Mouse (Mus musculus) CD4-positive helper T cell, adult 2 months (primary cell): Measurements from ENCODE around the gene Pigc.

ENCODE experiments used
- DNase-seq: peaks from one replicate; pipeline ENCODE4 v3.0.0-alpha.2; 2012; ENCODE audit warnings: low read depth, missing footprints, low spot score

Pigc gene

GRCm38 (mm10) chr1:161976255-161977182, 7.5 kb downstream of the Pigc start:
- DNase-seq, result peak; percentile 86

DNA sequence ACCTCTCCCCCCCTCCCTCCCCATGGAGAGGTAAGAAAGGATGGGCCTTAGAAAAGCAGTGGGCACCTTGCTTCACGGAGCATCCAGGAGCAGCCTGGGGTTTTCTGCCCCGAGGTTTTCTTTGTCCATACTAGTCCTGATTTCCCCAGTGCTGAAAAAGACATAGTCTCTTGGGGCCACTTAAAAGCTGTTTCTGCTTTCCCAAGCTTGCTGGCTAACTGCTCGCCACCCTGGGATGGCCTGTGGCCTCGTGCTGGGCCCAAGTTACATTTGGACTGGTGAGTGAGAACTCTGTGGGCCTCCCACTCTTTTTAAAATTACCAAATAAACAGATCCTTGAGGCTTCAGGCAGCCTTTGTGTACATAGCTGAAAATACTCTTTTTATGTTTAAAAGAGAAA, 8.3 kb downstream of the Pigc start:
- no peak for DNase-seq

DNA sequence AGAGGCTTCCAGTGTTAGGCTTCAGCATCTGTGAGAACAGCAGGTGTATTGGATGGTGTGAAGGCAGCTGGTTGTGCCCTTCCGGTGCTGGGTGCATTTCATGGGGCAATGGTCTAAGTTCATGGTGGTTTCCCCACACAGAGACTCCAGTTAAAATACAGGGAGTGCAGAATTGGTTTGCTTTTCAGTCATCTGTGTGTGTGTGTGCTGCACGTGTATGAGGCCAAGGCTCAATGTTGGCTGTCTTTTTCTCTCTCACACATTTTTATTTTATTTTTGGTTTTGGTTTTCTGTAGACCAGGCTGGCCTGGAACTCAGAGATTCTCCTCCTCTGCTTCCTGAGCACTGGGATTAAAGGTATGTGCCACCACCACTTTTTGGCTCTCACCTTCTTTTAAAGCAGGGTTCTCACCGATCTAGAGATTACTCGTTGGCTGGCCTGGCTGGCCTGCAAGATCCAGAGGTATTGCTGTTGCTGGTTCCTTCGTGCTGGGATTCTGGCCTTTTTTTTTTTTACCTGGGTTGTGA, 9.3 kb downstream of the Pigc start:
- DNase-seq, result no peak

DNA sequence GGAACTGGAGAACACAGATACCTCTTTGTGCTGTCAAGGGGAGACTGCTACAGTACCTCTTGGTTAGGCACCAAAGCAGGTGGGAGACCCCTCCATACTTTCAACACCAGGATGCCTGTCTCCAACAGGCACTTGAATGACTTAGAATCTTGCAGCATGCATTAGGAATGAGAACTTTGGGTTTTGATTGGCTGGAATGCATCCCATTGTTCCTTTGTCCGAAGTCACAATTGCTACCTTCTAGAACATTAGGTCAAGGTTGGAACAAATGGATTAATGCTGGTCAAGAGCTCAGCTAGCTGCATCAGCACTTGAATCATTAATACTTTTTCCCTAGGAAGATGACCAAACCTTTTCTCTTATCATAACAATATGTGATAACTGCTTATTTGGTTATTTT, 10.6 kb downstream of the Pigc start, which contains the start of gene 4930558K02Rik:
4930558K02Rik (minus strand) TSS at position 101 of the 400 bp plus-strand sequence.
- DNase-seq, result no peak

DNA sequence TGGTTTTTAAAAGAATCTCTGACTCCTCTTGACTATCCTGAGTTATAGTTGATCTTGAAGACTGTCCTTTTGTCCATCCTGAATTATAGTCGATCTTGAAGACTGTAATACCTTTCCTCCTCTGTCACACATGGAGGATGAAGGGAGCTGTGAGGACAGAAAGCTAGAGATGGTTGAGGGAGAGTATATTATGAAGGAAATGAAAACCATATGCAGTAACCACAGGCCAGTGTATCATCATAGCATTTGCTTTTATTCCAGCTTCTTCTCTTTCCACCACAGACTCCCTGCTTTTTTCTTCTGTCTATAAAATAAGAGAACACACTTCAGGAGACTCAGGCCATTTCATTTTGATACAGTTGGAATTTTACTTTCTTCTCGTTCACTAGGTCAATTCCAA, 11.1 kb downstream of the Pigc start:
- DNase-seq, result no peak

- no peak for DNase-seq
These were observed 11.8 kb downstream of the Pigc start for GRCm38 (mm10) chr1:161980626-161981298.

- no peak for DNase-seq
These were observed 14.5 kb downstream of the Pigc start for GRCm38 (mm10) chr1:161983451-161983850.

DNA sequence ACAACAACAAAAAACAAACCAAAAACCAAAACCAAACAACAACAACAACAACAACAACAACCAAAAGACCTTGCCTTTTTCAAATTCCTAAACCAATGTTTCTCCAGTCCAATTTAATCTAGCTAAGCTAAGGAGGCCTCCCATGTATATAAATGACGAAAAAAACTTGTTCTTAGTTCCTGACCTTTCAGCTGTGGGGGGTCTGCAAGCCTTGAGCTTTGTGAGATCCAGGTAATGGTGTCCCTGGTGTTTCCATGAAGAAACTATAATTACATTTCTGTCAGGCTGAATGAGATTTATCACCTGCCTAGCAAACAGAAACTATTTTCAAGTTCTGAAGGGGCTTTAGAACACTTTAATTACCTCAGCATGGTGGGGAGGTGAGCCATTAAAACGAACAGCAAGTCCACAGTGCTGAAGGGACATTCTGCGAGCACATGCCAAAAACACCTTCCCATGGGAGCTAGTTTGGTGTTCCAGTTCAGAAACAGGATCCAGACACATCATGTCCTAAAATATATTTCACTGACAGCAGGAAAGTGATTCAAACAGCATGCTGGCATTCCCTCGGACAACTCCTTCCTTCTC, 15.1 kb downstream of the Pigc start:
- no peak for DNase-seq

DNA sequence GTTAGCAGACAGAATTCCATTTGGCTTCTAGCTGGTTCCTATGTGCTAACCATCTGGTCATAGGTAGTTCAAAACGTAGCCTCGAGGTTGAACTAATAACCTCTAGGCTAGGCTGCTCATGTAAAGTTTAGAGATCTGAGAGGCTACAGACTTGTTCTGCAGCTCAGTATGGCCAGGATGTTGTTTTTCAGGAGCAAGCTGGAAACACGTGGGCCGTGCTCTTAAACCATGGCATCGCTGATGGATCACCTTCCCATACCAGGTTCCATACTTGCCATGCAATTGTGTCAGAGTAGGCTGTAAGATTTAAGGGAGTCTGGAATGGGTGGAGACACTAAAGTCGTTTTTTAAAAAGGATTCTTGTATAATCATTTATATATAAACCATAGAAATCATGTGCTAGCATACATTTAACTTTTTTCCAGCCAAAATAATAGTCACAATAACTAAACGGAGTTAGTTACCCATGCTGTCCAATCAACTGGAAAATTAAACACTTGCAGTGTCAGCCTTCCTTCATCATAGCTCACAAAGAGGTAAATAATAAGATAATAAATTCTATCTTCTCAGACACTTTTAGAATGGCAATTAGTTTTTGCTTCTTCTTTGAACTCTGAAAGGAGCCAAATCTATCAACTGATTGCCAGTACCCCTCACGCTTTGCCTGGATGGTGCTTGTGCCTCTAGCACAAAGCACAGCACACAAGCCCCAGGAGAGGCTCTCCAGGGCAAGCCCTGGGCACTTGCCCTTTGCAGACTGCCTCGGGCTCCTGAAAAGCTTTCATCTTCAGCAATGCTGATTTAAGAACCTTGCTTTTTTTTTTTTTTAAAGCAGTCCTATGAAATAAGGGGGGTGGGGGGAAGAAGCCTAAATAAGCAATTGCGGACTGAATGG, 21.9 kb downstream of the Pigc start:
- DNase-seq, result no peak

DNA sequence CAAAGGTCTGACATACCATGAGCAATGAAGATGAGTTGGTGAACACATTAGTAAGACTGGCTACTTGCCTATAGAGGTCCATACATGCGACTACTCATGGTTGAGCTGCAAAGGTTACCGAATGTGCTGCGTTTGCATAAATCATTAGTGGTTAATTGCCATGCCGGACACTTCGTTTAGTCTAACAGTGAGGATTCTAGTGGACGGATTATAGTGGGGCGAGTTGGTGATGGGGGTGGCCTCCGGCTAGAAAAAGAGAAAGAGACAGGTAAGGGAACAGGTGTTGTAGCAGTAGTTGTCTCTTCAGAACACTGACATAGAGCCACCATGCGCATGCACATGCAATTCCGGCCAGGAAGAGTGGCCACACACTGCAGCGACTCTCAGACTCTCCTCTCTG, 22.9 kb downstream of the Pigc start:
- no peak for DNase-seq

GRCm38 (mm10) chr1:161992389-161992788, 23.4 kb downstream of the Pigc start:
- DNase-seq, result no peak

DNA sequence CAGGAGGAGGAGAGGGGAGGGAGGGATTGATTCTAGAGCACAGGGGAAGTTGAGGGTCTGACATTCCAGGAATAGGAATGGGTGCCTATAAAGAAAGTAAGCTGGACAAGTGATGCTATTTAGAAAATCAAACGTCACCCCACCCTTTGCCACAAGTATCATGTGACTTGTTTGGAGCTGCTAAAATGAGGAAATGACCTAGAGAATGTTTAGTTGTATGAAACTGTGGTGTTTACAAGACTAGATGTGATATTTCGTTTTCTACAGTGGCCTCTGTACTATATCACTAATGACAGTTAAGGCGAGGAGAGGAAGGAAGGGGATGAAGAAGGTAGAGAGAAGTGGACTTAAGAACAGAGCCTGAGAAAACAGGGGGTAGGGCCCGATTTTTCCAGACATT, 29.8 kb downstream of the Pigc start:
- no peak for DNase-seq

GRCm38 (mm10) chr1:161999338-161999737, 30.4 kb downstream of the Pigc start:
- DNase-seq, result peak; percentile 14

DNA sequence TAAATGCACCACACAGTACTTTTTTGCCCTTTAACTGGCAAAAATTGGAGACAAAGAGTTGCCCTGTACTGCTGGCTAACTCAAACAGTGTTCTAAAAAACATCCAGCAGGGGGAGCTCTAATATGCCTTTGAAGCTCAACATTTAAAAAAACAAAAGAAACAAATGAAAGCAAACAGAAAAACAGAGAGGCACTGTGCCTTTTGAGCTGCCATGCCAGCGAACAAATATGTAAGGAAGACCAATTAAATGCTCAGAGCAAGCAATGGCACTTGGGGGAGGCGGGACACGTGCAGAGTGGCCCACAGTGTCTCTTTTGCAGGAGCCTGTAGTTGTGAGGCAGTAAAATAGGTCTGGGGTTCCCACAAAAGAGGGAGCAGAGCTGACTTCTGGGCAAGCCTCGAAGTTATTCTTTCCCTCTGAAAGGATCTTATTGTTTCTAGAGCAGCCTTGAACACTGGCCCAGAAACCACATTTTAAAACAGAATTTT, 30.9 kb downstream of the Pigc start:
- peak; percentile 66 for DNase-seq

DNA sequence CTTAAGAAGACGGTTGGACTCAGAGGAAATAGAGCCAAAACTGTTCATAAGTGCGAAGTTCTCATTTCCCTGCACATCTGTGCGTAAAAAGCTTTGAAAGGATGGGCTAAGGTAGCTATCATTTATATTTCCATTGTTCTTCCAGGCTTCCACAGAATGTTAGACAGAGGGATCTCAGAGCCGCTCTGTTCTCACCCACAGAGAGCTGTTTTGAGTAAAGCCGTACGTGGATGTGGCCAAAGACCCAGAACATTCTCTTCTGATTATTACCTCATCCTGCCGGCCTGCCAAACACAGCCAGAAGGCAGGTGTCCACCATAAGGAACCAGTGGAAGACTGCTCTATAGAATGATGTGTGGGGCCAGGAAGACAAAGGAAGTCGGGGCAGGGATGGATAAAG, 32.3 kb downstream of the Pigc start:
- no peak for DNase-seq

DNA sequence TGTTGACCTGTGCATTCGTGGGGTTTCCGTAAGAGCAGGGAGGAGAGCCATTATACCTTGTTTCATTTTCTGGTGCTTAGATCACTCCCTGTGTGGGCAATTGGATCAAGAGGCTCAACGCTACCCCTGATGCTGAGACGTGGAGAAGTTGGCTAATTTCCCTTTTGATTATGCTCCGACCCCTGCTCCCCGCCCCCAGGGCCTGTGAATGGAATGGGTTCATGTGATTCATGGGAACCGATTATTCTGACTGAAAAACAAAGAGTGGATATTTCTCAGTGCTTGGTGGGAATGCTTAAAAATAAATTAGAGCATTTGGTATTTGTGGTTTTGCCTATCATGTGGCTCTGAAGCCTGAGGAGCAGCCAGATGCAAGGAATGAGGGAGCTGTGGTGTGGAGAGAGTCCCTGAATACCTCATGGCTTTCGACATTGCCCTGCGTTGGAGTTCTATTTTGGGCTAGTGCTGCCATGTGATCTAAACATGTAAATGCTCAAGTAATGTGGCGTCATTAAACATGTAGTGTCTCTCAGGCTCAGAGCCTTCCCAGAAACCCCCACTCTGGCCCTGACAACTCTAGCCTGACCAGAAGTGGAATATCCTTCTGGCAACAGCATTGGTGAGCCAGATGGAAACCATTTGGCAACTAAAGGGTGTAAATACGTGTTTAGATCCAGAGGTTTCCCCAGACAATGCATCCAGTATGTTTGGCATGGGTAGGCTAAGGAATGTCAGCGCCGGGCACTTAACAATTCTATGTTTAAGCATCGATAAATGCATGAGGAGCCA, 34.9 kb downstream of the Pigc start:
- DNase-seq, result no peak

- peak; percentile 7 for DNase-seq
These were observed 35.5 kb downstream of the Pigc start for GRCm38 (mm10) chr1:162004518-162004780.

DNA sequence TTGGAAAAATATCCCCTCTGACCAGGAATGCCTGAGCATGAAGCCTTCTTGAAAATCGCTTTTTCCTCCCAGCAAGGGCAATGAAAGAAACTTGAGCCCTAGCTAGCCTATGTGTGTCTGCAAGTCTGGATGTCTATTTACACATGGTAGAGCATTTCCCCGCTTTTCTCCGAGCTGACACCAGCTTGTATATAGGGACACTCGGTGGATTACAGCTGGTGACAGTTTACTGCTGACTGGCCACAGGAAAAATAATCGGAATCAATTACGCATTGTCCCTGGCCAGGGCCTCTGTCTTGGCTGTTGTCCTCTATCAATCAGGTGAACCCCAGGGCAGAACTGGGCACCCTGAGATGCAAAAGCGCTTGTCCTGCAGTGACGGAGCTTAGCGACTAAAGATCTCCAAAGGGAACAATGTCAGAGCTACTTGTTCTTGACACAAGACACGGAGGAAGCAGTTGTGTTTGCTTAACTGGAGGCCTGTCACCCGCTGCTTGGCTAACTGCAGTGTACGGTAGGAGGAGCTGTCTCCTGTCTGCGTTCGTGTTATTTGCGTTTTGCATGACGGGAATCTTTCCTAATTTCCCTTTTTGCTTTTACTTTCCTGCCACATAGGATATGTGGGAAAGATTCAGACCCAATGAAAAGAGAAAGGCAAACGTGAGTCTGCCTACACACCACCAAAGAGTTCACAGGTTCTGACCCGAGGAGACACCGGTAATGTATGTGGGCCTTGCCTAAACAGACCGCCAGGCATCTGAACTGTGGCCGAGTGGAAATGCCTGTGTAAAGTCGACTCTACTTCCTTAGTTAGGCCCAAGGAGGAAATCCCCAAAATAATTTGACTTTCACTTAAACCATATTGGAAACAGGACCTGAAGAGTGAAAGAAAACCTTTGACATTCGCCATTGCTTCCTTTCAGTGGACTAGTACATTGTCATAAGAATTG, 36.1 kb downstream of the Pigc start:
- DNase-seq, result no peak

- no peak for DNase-seq
These were observed 37.1 kb downstream of the Pigc start for GRCm38 (mm10) chr1:162006109-162006508.
